Comparison of ENCODE assay signal across 29 mouse cellular contexts in the genomic region with DNA sequence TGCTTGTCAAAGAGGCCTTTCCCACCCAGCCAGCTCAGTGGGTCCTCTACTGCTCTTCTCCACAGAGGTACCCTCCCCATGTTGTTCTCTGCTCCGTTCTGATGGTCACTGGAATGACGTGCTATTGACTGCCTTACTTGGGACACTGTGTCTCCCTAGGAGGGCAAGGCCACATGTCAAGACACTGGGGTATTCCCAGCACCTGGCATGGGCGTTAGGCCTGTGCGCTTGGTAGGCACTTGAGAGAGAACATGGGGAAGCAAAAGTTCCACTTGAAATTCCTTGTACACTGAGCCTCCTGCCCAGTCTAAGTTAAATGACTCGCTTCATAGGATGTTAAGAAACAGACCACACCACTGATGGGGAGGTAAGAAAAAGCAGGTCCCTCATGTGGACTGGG. TPM values are rescaled to one million over a fixed set of nuclear protein-coding genes. Genes with fewer than 3 reads are reported as not detected.
A peak's percentile ranks its signal among the peaks of the same experiment; 100 is the strongest.
DNase-seq lines count a peak whose midpoint lies in the region; ATAC-seq and TF ChIP-seq lines count a peak whose summit lies in the region.
"Had no signal": no experiment of that assay in that cellular context is flagged by ENCODE, and none has a peak within 500 bp of the region (broad histone marks: within the 10 kb centered on the region; RNA-seq: fewer than 3 reads in every experiment).

No protein-coding gene starts in this region.

- H3K36me3 ChIP-seq in liver, postnatal 0 days (replicated peaks; ENCODE audit: insufficient read depth, low read length), result 0 out of 2 replicates have a peak, but pooled peaks cover 7% of the 10 kb centered on the region
- no peaks in the 10 kb centered on the region for H3K36me3 ChIP-seq in lung, embryonic 14.5 days (ENCODE audit: insufficient read depth)
- no peaks in the 10 kb centered on the region for H3K36me3 ChIP-seq in lung, embryonic 15.5 days
- H3K36me3 ChIP-seq: embryonic facial prominence, embryonic 10.5 days; embryonic facial prominence, embryonic 13.5 days; forebrain, embryonic 12.5 days; forebrain, embryonic 15.5 days; heart, embryonic 15.5 days; hindbrain, embryonic 10.5 days; hindbrain, embryonic 13.5 days had no signal

- no peak for TF ChIP-seq EP300 in liver, postnatal 0 days (IDR thresholded peaks at IDR 0.05; ENCODE audit: low read depth)

- no peak overlapping the region for H3K9ac ChIP-seq in liver, postnatal 0 days (replicated peaks)
- no peak overlapping the region for H3K9ac ChIP-seq in lung, embryonic 14.5 days
- H3K9ac ChIP-seq in lung, embryonic 15.5 days, result no peak overlapping the region
- H3K9ac ChIP-seq: embryonic facial prominence, embryonic 13.5 days; forebrain, embryonic 12.5 days; forebrain, embryonic 15.5 days; heart, embryonic 15.5 days; hindbrain, embryonic 13.5 days had no signal

- 0 out of 2 replicates have a peak overlapping the region, but pooled peaks have one; percentile 11 for H3K27ac ChIP-seq in liver, postnatal 0 days (ENCODE audit: low read depth)
- H3K27ac ChIP-seq in lung, embryonic 14.5 days (ENCODE audit: low read depth), result no peak overlapping the region
- H3K27ac ChIP-seq in lung, embryonic 15.5 days, result peak overlapping the region; percentile 38; the same call in 1 of the 2 replicates
- H3K27ac ChIP-seq: embryonic facial prominence, embryonic 10.5 days; embryonic facial prominence, embryonic 13.5 days; forebrain, embryonic 12.5 days; forebrain, embryonic 15.5 days; heart, embryonic 15.5 days; hindbrain, embryonic 10.5 days; hindbrain, embryonic 13.5 days had no signal

- H3K9me3 ChIP-seq in liver, postnatal 0 days (ENCODE audit: low read length), result no peaks in the 10 kb centered on the region
- H3K9me3 ChIP-seq in lung, embryonic 14.5 days (ENCODE audit: low read depth, low read length), result no peaks in the 10 kb centered on the region
- no peaks in the 10 kb centered on the region for H3K9me3 ChIP-seq in lung, embryonic 15.5 days
- H3K9me3 ChIP-seq: embryonic facial prominence, embryonic 10.5 days; embryonic facial prominence, embryonic 13.5 days; forebrain, embryonic 12.5 days; forebrain, embryonic 15.5 days; heart, embryonic 15.5 days; hindbrain, embryonic 10.5 days; hindbrain, embryonic 13.5 days had no signal

- H3K4me2 ChIP-seq in liver, postnatal 0 days (ENCODE audit: low read depth, low read length), result no peak overlapping the region
- no peak overlapping the region for H3K4me2 ChIP-seq in lung, embryonic 14.5 days
- no peak overlapping the region for H3K4me2 ChIP-seq in lung, embryonic 15.5 days
- H3K4me2 ChIP-seq: embryonic facial prominence, embryonic 13.5 days; forebrain, embryonic 12.5 days; forebrain, embryonic 15.5 days; heart, embryonic 11.5 days; heart, embryonic 15.5 days; hindbrain, embryonic 13.5 days had no signal

- TF ChIP-seq CTCF in liver, postnatal 0 days (IDR thresholded peaks at IDR 0.05; ENCODE audit: low read depth), result no peak
- TF ChIP-seq CTCF in lung, embryonic 14.5 days (IDR thresholded peaks at IDR 0.05; ENCODE audit: low read depth), result no peak

- peaks cover 29% of the 10 kb centered on the region for H3K4me1 ChIP-seq in liver, postnatal 0 days (ENCODE audit: insufficient read depth)
- H3K4me1 ChIP-seq in lung, embryonic 14.5 days (ENCODE audit: insufficient read depth), result peaks cover 4% of the 10 kb centered on the region
- H3K4me1 ChIP-seq in lung, embryonic 15.5 days, result peaks cover 14% of the 10 kb centered on the region

- DNase-seq in liver, postnatal 0 days, result no peak
- no peak for DNase-seq in liver
- peak; percentile 36 for DNase-seq in lung, embryonic 14.5 days
- DNase-seq in lung, postnatal 25 days (ENCODE audit: low spot score), result peak; percentile 66
- DNase-seq in kidney, adult 8-10 months, result no peak
- DNase-seq in urinary bladder, adult 18-20 months (ENCODE audit: low spot score in 2 of 2), result no peak
- DNase-seq: adrenal gland, adult 2 months; adrenal gland, postnatal 14 days; cerebellum, adult 11-12 months; cerebellum, adult 8-10 months; cerebellum, postnatal 10 days; cerebellum, postnatal 36 days; embryo, embryonic 11 days; gastrocnemius, postnatal 10 days; gastrocnemius, postnatal 36 days; heart, postnatal 10 days; heart, postnatal 36 days had no signal

- H3K27me3 ChIP-seq in liver, postnatal 0 days (ENCODE audit: insufficient read depth, low read length), result no peaks in the 10 kb centered on the region
- no peaks in the 10 kb centered on the region for H3K27me3 ChIP-seq in lung, embryonic 14.5 days (ENCODE audit: insufficient read depth, low read length)
- no peaks in the 10 kb centered on the region; the same call in 1 of the 2 replicates for H3K27me3 ChIP-seq in lung, embryonic 15.5 days
- H3K27me3 ChIP-seq: heart, embryonic 15.5 days had no signal

- H3K4me3 ChIP-seq in liver, postnatal 0 days (ENCODE audit: low read depth, low read length), result no peak overlapping the region
- H3K4me3 ChIP-seq in lung, embryonic 14.5 days (ENCODE audit: low read depth, low read length), result no peak overlapping the region
- no peak overlapping the region for H3K4me3 ChIP-seq in lung, embryonic 15.5 days
- H3K4me3 ChIP-seq: embryonic facial prominence, embryonic 10.5 days; embryonic facial prominence, embryonic 13.5 days; erythroblast, embryonic 14.5 days; forebrain, embryonic 12.5 days; forebrain, embryonic 15.5 days; heart, embryonic 15.5 days; hindbrain, embryonic 10.5 days; hindbrain, embryonic 13.5 days had no signal

- no peak for ATAC-seq in liver, postnatal 0 days
- ATAC-seq in lung, embryonic 14.5 days (ENCODE audit: insufficient read depth), result peak; percentile 40; the same call in 1 of the 2 replicates
- peak; percentile 40 for ATAC-seq in lung, embryonic 15.5 days (ENCODE audit: borderline replicate concordance, extremely low read depth, low FRiP score, low TSS enrichment)
- ATAC-seq: CD4-positive, CD25-positive, alpha-beta regulatory T cell, adult 4 months; forebrain, embryonic 15.5 days; hindbrain, embryonic 16.5 days had no signal

- 74% methylated on average over 5 of the region's 5 CpGs for WGBS in liver, postnatal 0 days (ENCODE audit: insufficient replicate concordance)
- 61% methylated on average over 5 of the region's 5 CpGs for WGBS in lung, embryonic 14.5 days
- 56% methylated on average over 5 of the region's 5 CpGs for WGBS in lung, embryonic 15.5 days

RNA-seq across cellular contexts. Expression of gene Tmem37, which starts 4.8 kb away (rescaled TPM):
- polyA plus RNA-seq in liver, postnatal 0 days (2015; fragmentation: Nextera tagmentation; extraction: Ambion mirVana), result 194 and 201 TPM in 2 replicates
- polyA plus RNA-seq in lung, embryonic 14.5 days (2014; fragmentation: Nextera tagmentation; extraction: Ambion mirVana), result 7.4 and 8.0 TPM in 2 replicates
- polyA plus RNA-seq in lung, embryonic 15.5 days (2015; fragmentation: Nextera tagmentation; extraction: Ambion mirVana), result 9.0 and 9.1 TPM in 2 replicates

RNA-seq across cellular contexts. Expression of gene Dbi, which starts 51.8 kb away (rescaled TPM):
- 2,261 and 2,342 TPM in 2 replicates for polyA plus RNA-seq in liver, postnatal 0 days (2015; fragmentation: Nextera tagmentation; extraction: Ambion mirVana)
- polyA plus RNA-seq in lung, embryonic 14.5 days (2014; fragmentation: Nextera tagmentation; extraction: Ambion mirVana), result 421 and 445 TPM in 2 replicates
- polyA plus RNA-seq in lung, embryonic 15.5 days (2015; fragmentation: Nextera tagmentation; extraction: Ambion mirVana), result 442 and 452 TPM in 2 replicates

RNA-seq across cellular contexts. Expression of gene 3110009E18Rik, which starts 51.9 kb away (rescaled TPM):
- 5.1 and 5.5 TPM in 2 replicates for polyA plus RNA-seq in liver, postnatal 0 days (2015; fragmentation: Nextera tagmentation; extraction: Ambion mirVana)
- 15.4 and 17.2 TPM in 2 replicates for polyA plus RNA-seq in lung, embryonic 14.5 days (2014; fragmentation: Nextera tagmentation; extraction: Ambion mirVana)
- 14.4 and 14.7 TPM in 2 replicates for polyA plus RNA-seq in lung, embryonic 15.5 days (2015; fragmentation: Nextera tagmentation; extraction: Ambion mirVana)
- polyA plus RNA-seq: erythroblast, embryonic 14.5 days had no signal

Comparison
In these comparisons a context has a peak if more than half of its experiments do, and no peak if none do; other contexts are left out.
1. DNase-seq: peak in lung, embryonic 14.5 days (single experiment) and lung, postnatal 25 days (single experiment); none in liver, postnatal 0 days (single experiment), liver (single experiment), kidney, adult 8-10 months (0 of 2) and urinary bladder, adult 18-20 months (0 of 2).
2. RNA of gene Tmem37, which starts 4.8 kb away (polyA plus RNA-seq): 194 to 201 TPM in liver, postnatal 0 days; 9.0 to 9.1 TPM in lung, embryonic 15.5 days and 7.4 to 8.0 TPM in lung, embryonic 14.5 days; every median in the first group is over 10 times any median in the second.